Mouse (Mus musculus): ENCODE measurements around the gene Gm20379. TPM values are rescaled to one million over a fixed set of nuclear protein-coding genes. Genes with fewer than 3 reads are reported as not detected.

Gene Gm20379
- total RNA-seq, 2 experiments from 2014 or later, result not detected

DNA sequence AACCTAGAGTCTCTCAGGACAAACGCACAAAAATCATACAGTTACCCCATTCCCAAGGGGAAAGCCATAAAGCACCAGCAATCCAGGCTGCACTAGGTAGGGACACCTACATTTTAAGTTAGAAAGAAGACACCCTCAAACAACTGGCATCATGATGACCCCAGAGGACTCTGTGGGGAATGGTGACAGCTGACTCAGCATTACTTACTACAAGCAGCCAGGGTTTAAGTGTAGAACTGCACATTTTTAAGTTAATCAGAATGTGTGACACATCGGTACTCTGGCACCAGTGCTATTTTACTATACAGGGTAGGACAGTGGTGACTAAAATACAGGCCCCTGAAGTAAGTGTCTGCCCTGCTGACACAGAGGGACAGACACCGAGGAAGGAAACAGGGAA is 24.8 kb downstream of the Gm20379 start:
- intact Hi-C loops (cut with DNase I), result loop anchor here (10.0 kb wide), 1 partner anchor 196 kb away; the partner anchor contains the start of gene Rasgrf2
- no peak for DNase-seq (ENCODE audit: low spot score in 2 of 2)

DNA sequence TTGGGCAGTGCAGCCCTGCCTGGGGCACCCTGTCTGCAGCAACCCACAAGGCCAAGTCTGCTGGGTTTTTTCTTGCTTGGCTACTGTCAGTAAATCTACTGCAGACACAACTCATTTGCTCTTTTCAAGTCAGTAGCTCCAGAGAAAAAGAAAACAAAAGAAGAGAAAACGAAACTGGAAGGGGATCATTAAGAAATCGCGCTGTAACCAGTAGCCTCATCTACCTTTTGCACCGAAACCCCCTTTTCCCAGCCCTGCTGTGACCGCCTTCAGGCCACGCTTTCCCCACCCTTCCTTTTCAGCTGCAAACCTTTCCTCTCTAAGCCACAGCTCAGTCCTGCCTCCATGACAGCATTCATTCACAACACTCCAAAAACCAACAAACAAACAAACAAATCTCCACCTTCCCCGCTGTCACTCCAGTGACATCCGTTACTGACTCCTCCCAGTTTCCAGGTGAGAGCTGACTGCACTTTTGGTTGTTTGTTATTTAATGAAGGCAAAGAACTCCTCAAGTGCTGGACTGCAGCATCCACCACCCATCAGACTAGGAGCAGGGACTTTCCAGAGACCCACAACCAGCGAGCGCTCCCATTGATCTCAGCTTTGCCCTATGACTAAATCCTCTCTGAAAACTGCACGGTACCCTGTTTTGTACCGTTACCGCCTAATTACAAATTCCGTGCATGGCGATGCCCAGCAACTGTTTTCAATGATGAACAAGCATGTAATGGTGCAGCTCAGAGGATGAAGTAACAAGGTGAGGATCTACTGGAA is 26.5 kb downstream of the Gm20379 start:
- DNase-seq (ENCODE audit: low spot score in 2 of 2), result no peak
- intact Hi-C loops (cut with DNase I), result loop anchor here (10.0 kb wide), 1 partner anchor 197 kb away; the partner anchor contains the start of gene Rasgrf2

DNA sequence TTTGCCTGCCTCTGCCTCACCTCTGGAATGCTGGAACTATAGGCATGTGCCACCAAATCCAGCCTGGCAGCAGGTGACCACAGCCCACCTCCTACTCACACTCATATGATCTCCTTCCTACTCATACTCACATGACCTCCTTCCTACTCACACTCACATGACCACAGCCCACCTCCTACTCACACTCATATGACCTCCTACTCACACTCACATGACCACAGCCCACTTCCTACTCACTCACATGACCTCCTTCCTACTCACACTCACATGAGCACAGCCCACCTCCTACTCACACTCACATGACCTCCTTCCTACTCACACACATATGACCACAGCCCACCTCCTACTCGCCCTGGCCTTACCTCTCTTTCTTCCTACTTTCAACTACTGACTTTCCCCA is 31.1 kb downstream of the Gm20379 start:
- intact Hi-C loops (cut with DNase I), result loop anchor here (2.0 to 10.0 kb wide), 3 partner anchors 202 to 530 kb away; partner anchors contain the start of genes Rasgrf2 and Zcchc9
- no peak for DNase-seq (ENCODE audit: low spot score in 2 of 2)

DNA sequence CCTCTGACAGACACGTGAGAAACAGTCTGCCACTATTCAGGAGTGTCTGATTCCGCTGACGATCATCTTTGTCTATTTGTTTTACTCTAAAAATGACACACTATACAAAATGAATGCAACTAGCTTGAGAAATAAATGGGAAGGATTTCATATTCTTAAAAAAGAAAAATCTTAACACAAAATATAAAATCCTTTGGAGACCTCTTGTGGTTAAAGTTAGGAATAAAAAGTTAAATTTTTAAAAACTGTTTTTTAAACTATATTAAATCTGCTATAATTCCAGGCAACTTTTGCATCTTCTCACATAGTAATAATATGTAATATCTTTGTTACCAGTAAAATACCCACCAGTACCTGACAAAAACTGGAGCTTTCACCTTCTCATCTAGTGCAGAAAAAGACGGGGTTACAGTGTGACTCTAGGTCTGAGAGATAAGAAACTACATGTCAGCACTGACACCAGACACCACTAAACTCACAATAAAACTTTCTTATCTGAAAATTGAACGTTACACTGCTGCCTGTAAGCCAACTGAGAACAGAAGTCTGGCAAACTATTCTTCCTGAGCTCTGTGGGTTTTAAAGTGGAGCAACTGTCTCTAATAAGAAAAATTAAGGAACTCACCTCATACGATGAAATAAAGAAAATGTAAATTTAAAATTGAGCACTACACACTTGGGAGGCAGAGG is 32.1 kb downstream of the Gm20379 start:
- intact Hi-C loops (cut with DNase I), result loop anchor here (2.0 to 10.0 kb wide), 3 partner anchors 203 to 531 kb away; partner anchors contain the start of genes Rasgrf2 and Zcchc9
- DNase-seq (ENCODE audit: low spot score in 2 of 2), result no peak

DNA sequence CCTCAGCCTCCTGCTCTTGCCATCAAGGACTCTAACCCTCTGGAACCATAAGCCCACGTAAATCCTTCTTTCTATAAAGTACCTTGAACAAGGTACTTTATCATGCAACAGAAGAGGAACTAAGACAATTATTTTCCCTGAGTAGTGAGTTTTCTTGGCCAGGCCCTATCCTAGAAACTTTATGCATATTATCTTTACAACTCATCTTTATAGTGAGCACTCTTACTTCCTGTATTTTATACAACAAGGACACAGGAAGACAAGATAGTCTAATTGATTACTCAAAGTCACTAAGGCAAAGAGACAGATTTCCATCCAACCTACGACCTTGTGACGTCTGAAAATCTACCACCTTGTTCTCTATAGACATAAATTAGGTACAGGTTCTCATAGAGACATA is 34.0 kb downstream of the Gm20379 start:
- intact Hi-C loops (cut with DNase I), result loop anchor here (5.0 to 10.0 kb wide), 2 partner anchors 205 to 532 kb away; partner anchors contain the start of genes Rasgrf2 and Zcchc9

DNA sequence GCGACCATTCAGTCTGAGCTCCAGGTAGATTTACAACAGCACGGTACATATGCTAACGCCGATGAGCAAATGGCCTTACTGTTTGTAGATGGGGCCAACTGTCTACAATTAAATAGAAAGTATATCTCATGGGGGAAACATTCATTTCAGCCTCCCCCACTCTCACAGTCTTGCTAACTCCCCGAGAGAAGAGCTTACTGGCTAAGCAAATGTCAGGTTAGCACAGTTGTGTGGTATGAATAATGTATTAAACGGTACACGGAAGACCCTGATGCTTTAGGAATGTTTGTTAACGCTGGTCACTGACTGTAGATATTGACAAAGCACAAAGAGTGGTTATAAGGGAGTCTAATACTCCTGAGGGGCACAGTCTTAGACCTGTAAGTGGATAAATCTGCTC is 38.3 kb downstream of the Gm20379 start:
- intact Hi-C loops (cut with DNase I), result no loop called here
- DNase-seq (ENCODE audit: low spot score in 2 of 2), result no peak

More for the DNA sequence above, 34.0 kb downstream of the Gm20379 start:
- DNase-seq (ENCODE audit: low spot score in 2 of 2), result no peak

DNA sequence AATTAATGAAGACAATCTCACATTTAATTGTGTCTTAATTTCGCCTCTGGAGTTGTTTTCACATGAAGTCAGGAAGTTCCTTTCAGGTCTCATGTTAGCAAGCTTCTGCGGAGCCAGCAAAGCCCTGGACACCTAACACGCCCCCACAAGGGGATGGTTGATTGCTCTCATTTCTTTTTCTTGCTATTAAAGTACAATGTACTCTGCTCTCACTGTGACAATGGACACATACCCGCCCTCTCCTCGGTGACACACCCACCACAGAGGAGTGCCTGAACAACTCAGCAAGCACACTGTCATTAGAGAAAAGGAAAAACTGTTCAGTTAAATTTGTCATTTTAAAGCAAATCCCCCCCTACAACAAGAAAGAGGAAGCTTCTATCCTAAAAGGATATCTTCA is 40.6 kb downstream of the Gm20379 start:
- DNase-seq (ENCODE audit: low spot score in 2 of 2), result no peak
- intact Hi-C loops (cut with DNase I), result no loop called here

DNA sequence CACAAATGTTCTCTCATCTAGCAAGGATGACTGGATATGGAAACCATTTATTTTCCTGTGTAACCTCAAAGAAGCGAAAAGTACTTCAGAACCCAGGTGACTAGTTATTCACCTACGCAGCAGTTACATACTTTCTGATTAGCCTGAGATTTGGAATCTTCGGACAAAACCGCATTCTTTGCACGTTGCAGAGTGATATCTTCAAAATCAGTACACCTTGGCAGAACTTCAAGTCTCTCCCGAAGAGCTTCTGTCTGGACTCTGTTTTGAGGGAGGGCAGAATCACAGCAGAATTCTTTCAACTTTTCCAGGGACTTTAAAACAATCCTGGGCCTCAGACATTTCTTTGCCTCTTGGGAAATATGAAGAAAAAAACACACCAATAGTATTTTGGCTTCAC is 45.3 kb downstream of the Gm20379 start:
- intact Hi-C loops (cut with DNase I), result no loop called here

DNA sequence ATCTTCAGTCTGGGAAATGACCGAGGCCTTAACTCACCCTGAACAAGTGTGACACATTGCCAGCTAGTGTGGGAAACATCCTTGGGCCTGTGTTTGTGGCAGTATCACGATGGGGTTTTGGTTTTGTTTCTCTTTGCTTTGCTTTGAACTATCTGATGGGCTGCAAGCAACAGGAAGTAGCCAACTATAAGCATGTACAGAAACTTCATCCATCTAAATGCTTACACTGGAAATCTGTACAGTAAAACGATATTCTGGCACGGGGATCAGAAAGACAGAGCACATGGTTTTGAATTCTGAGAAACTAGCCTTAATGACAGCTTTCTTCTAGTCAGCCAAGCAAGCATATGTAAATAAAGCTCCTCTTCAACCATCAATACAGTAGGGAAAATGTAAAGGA is 48.2 kb downstream of the Gm20379 start:
- no peak for DNase-seq (ENCODE audit: low spot score in 2 of 2)
- intact Hi-C loops (cut with DNase I), result no loop called here

More for the DNA sequence above, 45.3 kb downstream of the Gm20379 start:
- no peak for DNase-seq (ENCODE audit: low spot score in 2 of 2)

DNA sequence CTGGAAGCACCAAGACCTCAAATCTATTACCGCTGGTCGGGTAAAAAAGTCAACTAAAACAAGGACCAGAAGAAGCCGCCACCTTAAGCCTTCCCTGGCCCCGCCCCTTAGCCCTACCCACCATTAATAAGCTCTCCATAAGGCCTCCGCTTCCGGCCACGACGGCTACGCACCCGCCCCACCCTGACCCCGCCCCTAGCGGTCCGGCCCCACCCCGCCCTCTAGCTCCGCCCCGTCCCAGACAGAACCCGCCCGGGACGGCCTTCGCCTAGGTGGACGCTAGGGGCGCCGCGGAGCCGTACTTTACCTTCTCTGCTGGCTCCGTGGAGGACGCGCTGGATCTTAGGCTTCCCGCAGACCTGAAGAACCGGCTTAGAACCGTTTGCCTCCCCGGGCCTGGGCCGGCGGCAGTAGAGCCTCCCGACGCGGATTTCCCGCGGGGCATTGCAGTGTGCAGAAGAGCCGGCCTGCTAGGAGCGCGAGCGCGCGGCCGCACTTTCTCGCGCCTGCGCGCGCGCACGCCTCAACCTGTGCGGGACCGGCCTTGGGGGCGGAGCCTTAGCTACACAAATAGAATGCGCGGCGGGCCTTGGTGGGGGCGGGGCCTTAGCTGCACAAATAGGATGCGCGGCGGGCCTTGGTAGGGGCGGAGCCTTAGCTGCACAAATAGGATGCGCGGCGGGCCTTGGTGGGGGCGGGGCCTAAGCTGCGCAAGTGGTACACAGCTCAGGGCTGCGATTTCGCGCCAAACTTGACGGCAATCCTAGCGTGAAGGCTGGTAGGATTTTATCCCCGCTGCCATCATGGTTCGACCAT is 48.9 kb downstream of the Gm20379 start, which contains the start of the genes Dhfr and Msh3:
Dhfr (plus strand) TSS at position 271 of the 816 bp plus-strand sequence.
Msh3 (minus strand) TSS at position 548 of the 816 bp plus-strand sequence.
- peak; percentile 94 to 95 for DNase-seq (ENCODE audit: low spot score in 2 of 2)
- intact Hi-C loops (cut with DNase I), result loop anchor here (5.0 kb wide), 3 partner anchors 73 to 388 kb away; partner anchors contain the start of genes Ankrd34b and Fam151b

DNA sequence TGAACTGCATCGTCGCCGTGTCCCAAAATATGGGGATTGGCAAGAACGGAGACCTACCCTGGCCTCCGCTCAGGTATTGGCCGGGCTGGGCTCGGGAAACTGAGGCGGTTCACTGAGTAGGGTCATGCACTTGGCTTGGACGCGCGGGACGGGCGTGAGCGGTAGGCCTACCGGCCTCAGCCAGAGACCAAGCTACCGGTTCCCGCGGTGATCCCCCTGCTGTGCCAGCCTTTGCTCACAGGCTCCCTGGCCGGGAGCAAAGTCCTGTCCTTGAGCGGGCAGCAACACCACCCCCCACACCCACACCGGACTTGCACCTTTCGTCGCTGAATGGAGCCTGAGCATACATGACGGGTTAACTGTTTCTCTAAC is 49.5 kb downstream of the Gm20379 start:
- no peak for DNase-seq (ENCODE audit: low spot score in 2 of 2)
- intact Hi-C loops (cut with DNase I), result loop anchor here (5.0 kb wide), 3 partner anchors 72 to 387 kb away; partner anchors contain the start of genes Ankrd34b and Fam151b

DNA sequence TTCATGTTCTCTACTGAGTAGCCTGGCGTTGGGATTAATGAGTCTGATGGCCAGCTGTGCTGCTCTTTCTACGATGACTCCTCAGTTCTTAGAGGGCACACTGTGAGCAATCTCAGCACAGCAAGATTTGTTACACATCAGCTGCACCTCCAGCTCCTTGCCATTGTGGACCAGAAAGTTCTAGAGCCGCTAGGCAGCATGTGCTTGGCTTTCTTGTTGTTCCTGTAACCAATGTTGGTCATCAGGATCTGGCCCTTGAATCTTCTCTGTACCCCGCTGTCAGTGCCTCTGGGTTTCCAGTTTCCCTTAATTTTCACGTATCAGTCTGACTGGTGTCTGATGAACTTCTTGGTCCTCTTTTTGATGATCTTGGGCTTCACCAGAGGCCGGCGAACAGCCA is 50.6 kb downstream of the Gm20379 start:
- intact Hi-C loops (cut with DNase I), result loop anchor here (5.0 kb wide), 3 partner anchors 71 to 386 kb away; partner anchors contain the start of genes Ankrd34b and Fam151b
- DNase-seq (ENCODE audit: low spot score in 2 of 2), result no peak

Other genes with a start within 250 kb of the Gm20379 start
- gene Rasgrf2, start 174.3 kb upstream of the Gm20379 start, total RNA-seq (2021), result 100 to 1,000 TPM; 197 to 230 TPM
- gene Dhfr, start 48.7 kb downstream of the Gm20379 start, total RNA-seq (2021), result 1 to 10 TPM; 1.6 to 1.7 TPM
- 10 to 100 TPM; 19.0 to 25.1 TPM for gene Msh3, start 49.0 kb downstream of the Gm20379 start, total RNA-seq (2021)
- 10 to 100 TPM; 17.4 to 17.8 TPM for gene Ankrd34b, start 119.9 kb downstream of the Gm20379 start, total RNA-seq (2021)
- gene Fam151b, start 178.0 kb downstream of the Gm20379 start, total RNA-seq (2021), result 10 to 100 TPM; 12.0 to 12.2 TPM
- gene Zfyve16, start 224.9 kb downstream of the Gm20379 start, total RNA-seq (2021), result 10 to 100 TPM; 14.6 to 18.8 TPM

Data from left cerebral cortex, postnatal 36 days (tissue).